Mouse (Mus musculus) G1E (cell line): ENCODE results near the gene Eps8l3. TPM values are rescaled to one million over a fixed set of nuclear protein-coding genes. Genes with fewer than 3 reads are reported as not detected.

Experiments
- ATAC-seq: 2 replicates; pipeline ENCODE4 v1.8.0; 2016; ENCODE audit warnings: mild to moderate bottlenecking; ENCODE audit not compliant: insufficient number of reproducible peaks, poor library complexity, low FRiP score, severe bottlenecking; ENCODE audit errors: extremely low read depth
- DNase-seq: peaks from one replicate; pipeline ENCODE4 v3.0.0; 2012; ENCODE audit warnings: low spot score
- H3K27me3 ChIP-seq: 2 replicates; pipeline ENCODE4 v1.6.1; 2012; ENCODE audit warnings: mild to moderate bottlenecking, low read length, inconsistent platforms; ENCODE audit not compliant: insufficient read depth
- H3K36me3 ChIP-seq: replicated peaks from 2 replicates; pipeline ENCODE3; 2012; ENCODE audit warnings: mild to moderate bottlenecking, inconsistent platforms
- H3K4me1 ChIP-seq: 2 replicates; pipeline ENCODE4 v1.6.1; 2012; ENCODE audit warnings: low read depth, low read length, inconsistent platforms, mixed read lengths; ENCODE audit not compliant: insufficient read depth
- H3K4me3 ChIP-seq: 2 replicates; pipeline ENCODE4 v1.5.1; 2012; ENCODE audit warnings: low read depth, mild to moderate bottlenecking, inconsistent platforms, low read length, moderate library complexity, mixed read lengths
- H3K9me3 ChIP-seq: replicated peaks from 2 replicates; pipeline ENCODE4 v1.6.1; 2012; ENCODE audit warnings: inconsistent platforms
- CTCF ChIP-seq: IDR thresholded peaks from 2 replicates; pipeline ENCODE4 v1.5.1; 2012; ENCODE audit warnings: low read depth, low read length, inconsistent platforms, mixed read lengths
- GATA1 ChIP-seq: IDR thresholded peaks from 2 replicates; pipeline ENCODE4 v1.6.1; 2012; ENCODE audit warnings: borderline replicate concordance, low read length, inconsistent platforms, mixed read lengths
- GATA2 ChIP-seq: IDR thresholded peaks from 2 replicates; pipeline ENCODE4 v1.6.1; 2012; ENCODE audit warnings: low read depth, low read length, inconsistent platforms, borderline replicate concordance
- POLR2AphosphoS5 ChIP-seq: IDR thresholded peaks from 2 replicates; pipeline ENCODE4 v1.6.1; 2012; ENCODE audit warnings: low read depth, low read length, inconsistent platforms; ENCODE audit not compliant: insufficient replicate concordance
- TAL1 ChIP-seq: conservative IDR thresholded peaks from 2 replicates; pipeline ENCODE4 v1.6.1; 2012; ENCODE audit warnings: low read depth, low read length, inconsistent platforms, mixed read lengths
- polyA plus RNA-seq: library from polyadenylated mRNA; stranded (reverse); fragments of >175 nt; gene quantifications from 2 replicates; pipeline ENCODE4 v1.2.3, GENCODE M21; 2012
- total RNA-seq, 2 experiments: library from RNA; stranded (forward) in 1 of 2; stranded (reverse) in 1 of 2; fragments of 200-1000 nt in 1 of 2; fragments of >200 nt in 1 of 2; fragmentation: Nextera tagmentation in 1 of 2; gene quantifications; 2 replicates each; pipeline ENCODE4 v1.2.3; 2014 to 2017

The Eps8l3 gene
- total and polyA plus RNA-seq, 3 experiments = not detected

- Histone ChIP-seq H3K9me3 (no peaks in the 10 kb centered on the region), H3K27me3 (no peaks in the 10 kb centered on the region), H3K4me1 (peaks cover 2% of the 10 kb centered on the region; the same call in 1 of the 2 replicates), H3K36me3 (no peaks in the 10 kb centered on the region), H3K4me3 (no peak overlapping the region)
- ATAC-seq = no peak
- TF ChIP-seq GATA1 (no peak), TAL1 (no peak), POLR2AphosphoS5 (no peak), CTCF (no peak), GATA2 (no peak)
- no peak for DNase-seq
Measured at GRCm38 (mm10) chr3:107939830-107940229, 62.8 kb downstream of the Eps8l3 start.

- H3K9me3 ChIP-seq = no peaks in the 10 kb centered on the region
- DNase-seq = no peak
- ATAC-seq = no peak
- H3K27me3 ChIP-seq = no peaks in the 10 kb centered on the region
- TF ChIP-seq POLR2AphosphoS5 = no peak
- H3K4me1 ChIP-seq = peaks cover 2% of the 10 kb centered on the region; the same call in 1 of the 2 replicates
- H3K36me3 ChIP-seq = no peaks in the 10 kb centered on the region
- no peak overlapping the region for H3K4me3 ChIP-seq
Measured at GRCm38 (mm10) chr3:107940524-107940923, 63.5 kb downstream of the Eps8l3 start.

GRCm38 (mm10) chr3:107941261-107941660, 64.2 kb downstream of the Eps8l3 start:
- DNase-seq (no peak), ATAC-seq (no peak)
- TF ChIP-seq GATA1 = no peak
- no peak for TF ChIP-seq GATA2
- TF ChIP-seq CTCF = no peak
- Histone ChIP-seq H3K4me1 (peaks cover 2% of the 10 kb centered on the region; the same call in 1 of the 2 replicates), H3K9me3 (no peaks in the 10 kb centered on the region), H3K27me3 (no peaks in the 10 kb centered on the region), H3K4me3 (no peak overlapping the region), H3K36me3 (no peaks in the 10 kb centered on the region)

Other genes with a start within 250 kb of the Eps8l3 start
- not detected in 2 replicates for gene Gm10961, start 245.9 kb upstream of the Eps8l3 start, total RNA-seq (2014; fragmentation: Nextera tagmentation)
- not detected in 2 replicates for gene Gm10961, start 245.9 kb upstream of the Eps8l3 start, total RNA-seq (2017)
- gene Gm10961, start 245.9 kb upstream of the Eps8l3 start, polyA plus RNA-seq = not detected in 2 replicates
- 15.7 and 17.5 TPM in 2 replicates for gene Strip1, start 245.5 kb upstream of the Eps8l3 start, total RNA-seq (2014; fragmentation: Nextera tagmentation)
- 17.1 and 21.2 TPM in 2 replicates for gene Strip1, start 245.5 kb upstream of the Eps8l3 start, total RNA-seq (2017)
- 17.6 and 19.4 TPM in 2 replicates for gene Strip1, start 245.5 kb upstream of the Eps8l3 start, polyA plus RNA-seq
- 146 and 149 TPM in 2 replicates for gene Ahcyl1, start 180.7 kb upstream of the Eps8l3 start, total RNA-seq (2014; fragmentation: Nextera tagmentation)
- 43.7 and 54.9 TPM in 2 replicates for gene Ahcyl1, start 180.7 kb upstream of the Eps8l3 start, total RNA-seq (2017)
- 18.2 and 21.4 TPM in 2 replicates for gene Ahcyl1, start 180.7 kb upstream of the Eps8l3 start, polyA plus RNA-seq
- not detected in 2 replicates for gene Csf1, start 116.8 kb upstream of the Eps8l3 start, total RNA-seq (2014; fragmentation: Nextera tagmentation)
- gene Csf1, start 116.8 kb upstream of the Eps8l3 start, total RNA-seq (2017) = 0.06 and 0.11 TPM in 2 replicates
- gene Csf1, start 116.8 kb upstream of the Eps8l3 start, polyA plus RNA-seq = 0.03 TPM in 1 of 2 replicates, not detected in the other
- not detected in 2 replicates for gene Gstm5, start 18.6 kb downstream of the Eps8l3 start, total RNA-seq (2014; fragmentation: Nextera tagmentation)
- gene Gstm5, start 18.6 kb downstream of the Eps8l3 start, total RNA-seq (2017) = not detected in 2 replicates
- gene Gstm5, start 18.6 kb downstream of the Eps8l3 start, polyA plus RNA-seq = not detected in 2 replicates
- not detected in 2 replicates for gene Gstm7, start 54.6 kb downstream of the Eps8l3 start, total RNA-seq (2014; fragmentation: Nextera tagmentation)
- not detected in 2 replicates for gene Gstm7, start 54.6 kb downstream of the Eps8l3 start, total RNA-seq (2017)
- gene Gstm7, start 54.6 kb downstream of the Eps8l3 start, polyA plus RNA-seq = not detected in 2 replicates
- not detected in 2 replicates for gene Gstm6, start 66.5 kb downstream of the Eps8l3 start, total RNA-seq (2014; fragmentation: Nextera tagmentation)
- gene Gstm6, start 66.5 kb downstream of the Eps8l3 start, total RNA-seq (2017) = 0.12 and 0.16 TPM in 2 replicates
- not detected in 2 replicates for gene Gstm6, start 66.5 kb downstream of the Eps8l3 start, polyA plus RNA-seq
- gene Gstm3, start 92.1 kb downstream of the Eps8l3 start, total RNA-seq (2014; fragmentation: Nextera tagmentation) = not detected in 2 replicates
- not detected in 2 replicates for gene Gstm3, start 92.1 kb downstream of the Eps8l3 start, total RNA-seq (2017)
- gene Gstm3, start 92.1 kb downstream of the Eps8l3 start, polyA plus RNA-seq = not detected in 2 replicates
- gene Gstm2, start 109.2 kb downstream of the Eps8l3 start, total RNA-seq (2014; fragmentation: Nextera tagmentation) = not detected in 2 replicates
- not detected in 2 replicates for gene Gstm2, start 109.2 kb downstream of the Eps8l3 start, total RNA-seq (2017)
- not detected in 2 replicates for gene Gstm2, start 109.2 kb downstream of the Eps8l3 start, polyA plus RNA-seq
- gene Gstm1, start 140.7 kb downstream of the Eps8l3 start, total RNA-seq (2014; fragmentation: Nextera tagmentation) = not detected in 2 replicates
- 0.12 TPM in 1 of 2 replicates, not detected in the other for gene Gstm1, start 140.7 kb downstream of the Eps8l3 start, total RNA-seq (2017)
- gene Gstm1, start 140.7 kb downstream of the Eps8l3 start, polyA plus RNA-seq = 0.53 and 0.63 TPM in 2 replicates
- not detected in 2 replicates for gene Gstm4, start 167.7 kb downstream of the Eps8l3 start, total RNA-seq (2014; fragmentation: Nextera tagmentation)
- gene Gstm4, start 167.7 kb downstream of the Eps8l3 start, total RNA-seq (2017) = not detected in 2 replicates
- gene Gstm4, start 167.7 kb downstream of the Eps8l3 start, polyA plus RNA-seq = not detected in 2 replicates
- 169 and 188 TPM in 2 replicates for gene Ampd2, start 209.4 kb downstream of the Eps8l3 start, total RNA-seq (2014; fragmentation: Nextera tagmentation)
- 81.6 and 85.9 TPM in 2 replicates for gene Ampd2, start 209.4 kb downstream of the Eps8l3 start, total RNA-seq (2017)
- gene Ampd2, start 209.4 kb downstream of the Eps8l3 start, polyA plus RNA-seq = 380 and 438 TPM in 2 replicates
- 9.0 and 10.2 TPM in 2 replicates for gene Gnat2, start 215.6 kb downstream of the Eps8l3 start, total RNA-seq (2014; fragmentation: Nextera tagmentation)
- gene Gnat2, start 215.6 kb downstream of the Eps8l3 start, total RNA-seq (2017) = 2.0 and 4.5 TPM in 2 replicates
- 0.85 and 2.4 TPM in 2 replicates for gene Gnat2, start 215.6 kb downstream of the Eps8l3 start, polyA plus RNA-seq